Mouse (Mus musculus): ENCODE data around the gene Parvg.

DNA sequence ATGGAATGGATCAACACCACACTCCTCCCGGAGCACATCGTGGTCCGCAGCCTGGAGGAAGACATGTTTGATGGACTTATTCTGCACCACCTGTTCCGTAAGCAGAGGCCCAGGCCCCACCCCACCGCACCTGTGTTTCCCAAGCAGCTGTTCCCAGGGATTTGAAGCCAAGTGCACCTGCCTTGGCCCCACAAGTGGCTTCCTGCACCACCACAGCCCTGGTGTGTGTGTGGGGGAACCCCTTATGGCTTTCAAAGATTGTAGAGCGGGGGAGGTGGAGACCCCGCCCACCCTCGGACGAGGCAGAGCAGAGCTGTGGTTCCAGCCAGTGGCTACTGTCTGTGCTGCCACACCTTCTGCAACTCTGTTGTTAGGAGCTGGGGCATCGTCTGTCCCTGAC lies 5.0 kb downstream of the Parvg start:
- no peak for TF ChIP-seq CTCF (IDR thresholded peaks at IDR 0.05; ENCODE audit: insufficient read depth, low read length)
- no peak for TF ChIP-seq POLR2A (IDR thresholded peaks at IDR 0.05; ENCODE audit: borderline replicate concordance, extremely low read depth, low read depth, low read length)

Measured in lung, adult 2 months (tissue).